Mouse (Mus musculus) bone marrow macrophage, adult 2 months (primary cell): Measurements from ENCODE around the gene Btg1-ps1.

Experiments
- CTCF ChIP-seq: IDR thresholded peaks from 2 replicates; pipeline ENCODE4 v1.5.1; 2012; ENCODE audit warnings: low read depth, mild to moderate bottlenecking, low read length, moderate library complexity
- POLR2A ChIP-seq: IDR thresholded peaks from 2 replicates; pipeline ENCODE4 v1.6.1; 2012; ENCODE audit warnings: mild to moderate bottlenecking, low read depth, low read length, borderline replicate concordance

DNA sequence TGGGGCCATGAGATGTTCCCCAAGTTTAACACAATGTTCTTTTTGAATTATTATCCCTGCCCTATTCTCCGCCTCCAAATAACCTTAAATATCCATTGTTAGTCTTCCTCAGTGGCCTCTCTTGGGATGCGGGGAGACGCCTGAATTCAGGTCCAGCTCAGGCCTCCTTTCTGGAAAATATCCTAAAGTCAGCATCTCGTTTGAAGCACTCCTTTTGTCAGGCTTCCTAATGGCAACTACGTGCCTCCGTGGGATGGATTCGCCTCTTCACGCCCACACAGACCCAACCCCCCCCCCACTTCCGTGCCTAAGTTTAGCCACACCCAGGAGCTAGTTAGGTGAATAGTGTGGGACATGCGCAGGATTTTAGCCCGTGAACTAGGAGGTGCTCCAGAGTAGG lies 47.6 kb upstream of the Btg1-ps1 start, which contains the start of gene Rhox10:
- TF ChIP-seq POLR2A (no peak), CTCF (no peak)
